Mouse (Mus musculus): ENCODE data around the gene Brpf3. TPM values are rescaled to one million over a fixed set of nuclear protein-coding genes. Genes with fewer than 3 reads are reported as not detected.

Brpf3 gene
- polyA plus RNA-seq, 1 experiment from 2014 or later: 14.0 TPM

DNA sequence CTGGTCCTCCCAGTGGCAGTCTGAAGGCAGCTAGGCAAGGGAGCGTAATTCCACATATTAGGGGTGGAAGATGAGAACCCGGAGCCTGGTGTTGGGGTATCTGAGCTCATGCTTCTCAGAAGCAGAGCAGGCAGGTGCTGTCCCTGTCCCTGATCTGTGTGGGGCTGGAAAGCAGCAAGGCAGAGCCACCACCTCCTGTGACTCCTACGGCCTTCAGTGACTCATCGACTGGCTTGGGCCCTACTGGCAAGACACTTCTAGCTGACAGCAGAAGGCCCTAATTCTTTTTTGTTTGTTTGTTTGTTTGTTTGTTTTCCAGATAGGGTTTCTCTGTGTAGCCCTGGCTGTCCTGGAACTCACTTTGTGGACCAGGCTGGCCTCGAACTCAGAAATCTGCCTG, 49.6 kb downstream of the Brpf3 start:
- DNase-seq (ENCODE audit: low spot score): no peak
- Histone ChIP-seq H3K4me3 (no peak overlapping the region), H3K36me3 (no peaks in the 10 kb centered on the region), H3K27me3 (ENCODE audit: low read depth, poor library complexity, severe bottlenecking) (no peaks in the 10 kb centered on the region), H3K9me3 (replicated peaks) (no peaks in the 10 kb centered on the region), H3K27ac (no peak overlapping the region), H3K4me1 (no peaks in the 10 kb centered on the region)
- 92% methylated on average over 5 of the region's 5 CpGs for WGBS

DNA sequence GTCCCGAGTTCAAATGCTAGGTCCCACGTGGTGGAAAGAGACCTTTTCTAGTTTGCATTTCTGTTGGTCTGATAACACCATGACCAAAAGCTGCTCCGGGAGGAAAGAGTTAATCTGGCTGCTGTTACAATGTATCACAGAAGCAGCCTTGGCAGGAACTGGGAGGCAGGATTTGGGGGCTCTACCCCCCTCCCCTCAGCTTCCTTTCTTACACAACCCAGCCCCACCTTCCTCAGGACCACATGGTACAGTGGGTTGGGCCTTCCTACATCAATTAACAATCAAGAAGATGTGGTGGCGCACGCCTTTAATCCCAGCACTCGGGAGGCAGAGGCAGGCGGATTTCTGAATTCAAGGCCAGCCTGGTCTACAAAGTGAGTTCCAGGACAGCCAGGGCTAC, 53.5 kb downstream of the Brpf3 start:
- DNase-seq (ENCODE audit: low spot score): no peak
- WGBS: 81% methylated on average over 7 of the region's 7 CpGs
- H3K36me3 ChIP-seq: no peaks in the 10 kb centered on the region
- peaks cover 6% of the 10 kb centered on the region; the same call in 1 of the 2 replicates for H3K9me3 ChIP-seq (replicated peaks)
- no peaks in the 10 kb centered on the region for H3K27me3 ChIP-seq (ENCODE audit: low read depth, poor library complexity, severe bottlenecking)
- H3K4me3 ChIP-seq: no peak overlapping the region
- H3K4me1 ChIP-seq: peaks cover 4% of the 10 kb centered on the region
- no peak overlapping the region for H3K27ac ChIP-seq

DNA sequence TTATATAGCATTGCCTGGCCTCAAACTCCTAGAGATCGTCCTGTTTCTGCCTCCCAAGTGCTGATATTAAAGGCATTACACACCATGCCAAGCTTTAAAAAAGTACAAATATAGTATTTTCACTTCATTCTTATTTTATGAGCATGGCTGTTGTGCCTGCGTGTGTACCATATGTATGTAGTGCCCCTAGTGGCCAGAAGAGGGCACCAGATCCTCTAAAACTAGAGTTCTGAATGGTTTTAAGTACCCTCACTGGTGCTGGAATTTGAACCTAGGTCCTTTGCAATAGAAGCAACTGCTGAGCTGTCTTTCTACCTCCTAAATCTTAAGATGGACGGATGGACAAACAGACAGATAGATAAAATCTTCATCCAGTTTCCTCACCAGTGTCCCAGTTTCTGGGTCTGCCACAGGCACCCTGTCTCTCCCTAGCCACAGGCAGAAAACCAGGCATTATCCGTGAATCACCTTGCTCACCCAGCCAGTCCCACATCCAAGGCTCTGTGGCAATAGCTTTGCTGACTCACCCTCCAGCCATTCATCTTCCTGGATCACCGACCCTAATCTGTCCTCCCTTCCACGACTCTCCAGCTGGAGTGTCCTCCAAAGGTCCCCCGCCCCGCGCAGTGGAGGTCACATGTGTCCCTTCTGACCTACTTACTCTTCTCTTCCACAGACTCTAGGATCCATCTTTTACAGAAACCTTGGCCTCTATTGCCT, 54.4 kb downstream of the Brpf3 start:
- Histone ChIP-seq H3K36me3 (no peaks in the 10 kb centered on the region), H3K4me3 (no peak overlapping the region), H3K4me1 (peaks cover 4% of the 10 kb centered on the region), H3K27ac (no peak overlapping the region), H3K27me3 (ENCODE audit: low read depth, poor library complexity, severe bottlenecking) (no peaks in the 10 kb centered on the region), H3K9me3 (replicated peaks) (peaks cover 6% of the 10 kb centered on the region; the same call in 1 of the 2 replicates)
- DNase-seq (ENCODE audit: low spot score): no peak
- WGBS: 77% methylated on average over 9 of the region's 9 CpGs

DNA sequence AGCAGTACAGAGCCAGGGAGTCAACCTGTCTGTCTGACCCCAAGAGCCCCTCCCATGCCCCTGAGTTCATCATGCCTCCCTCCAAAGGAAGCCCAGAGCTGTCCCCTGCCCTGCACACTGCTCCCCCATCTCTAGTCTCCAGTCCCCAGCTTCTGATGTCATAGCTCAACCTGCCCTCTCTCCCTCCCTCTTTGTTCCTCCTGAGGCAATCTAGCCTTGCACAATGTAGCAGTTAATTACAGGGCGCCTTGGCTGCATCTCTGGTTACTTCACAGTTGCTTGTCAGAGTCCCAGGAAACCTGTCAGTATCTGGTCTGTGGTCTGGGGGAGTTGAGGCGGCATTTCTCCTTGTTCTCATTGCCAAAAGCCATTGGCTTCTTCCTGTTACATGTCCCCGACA, 55.1 kb downstream of the Brpf3 start:
- DNase-seq (ENCODE audit: low spot score): no peak
- Histone ChIP-seq H3K4me1 (peaks cover 4% of the 10 kb centered on the region), H3K4me3 (no peak overlapping the region), H3K27me3 (ENCODE audit: low read depth, poor library complexity, severe bottlenecking) (no peaks in the 10 kb centered on the region), H3K9me3 (replicated peaks) (peaks cover 6% of the 10 kb centered on the region; the same call in 1 of the 2 replicates), H3K27ac (no peak overlapping the region), H3K36me3 (no peaks in the 10 kb centered on the region)
- WGBS: 61% methylated on average over 3 of the region's 3 CpGs

DNA sequence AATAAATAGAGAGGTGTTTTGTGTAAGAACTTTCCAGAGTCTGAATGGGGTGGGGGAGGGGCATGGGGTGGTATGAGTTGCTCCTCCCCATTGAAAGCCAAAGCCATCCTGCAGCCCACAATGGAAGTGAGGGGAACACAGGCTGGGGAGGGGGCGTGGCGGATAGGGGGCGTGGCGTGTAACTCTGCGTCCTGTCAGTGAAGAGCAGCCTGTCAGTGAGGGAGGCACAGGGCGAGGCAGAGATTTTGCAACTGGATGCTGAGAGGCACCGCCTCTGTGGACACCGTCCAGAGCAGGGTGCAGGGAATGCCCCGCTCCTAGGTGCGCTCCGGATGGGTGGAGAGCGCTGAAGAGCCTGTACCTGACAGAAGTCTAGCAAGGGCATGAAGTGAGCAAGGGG, 57.3 kb downstream of the Brpf3 start, which contains the start of gene Pnpla1:
Gene Pnpla1, plus strand, starts transcription at position 207 of the 400 bp plus-strand sequence.
- peaks cover 6% of the 10 kb centered on the region; the same call in 1 of the 2 replicates for H3K9me3 ChIP-seq (replicated peaks)
- no peak within 1 kb of the TSS for H3K4me3 ChIP-seq
- H3K36me3 ChIP-seq: no peaks in the 10 kb centered on the region
- H3K27ac ChIP-seq: no peak within 1 kb of the TSS
- WGBS: 38% methylated on average over 12 of the region's 12 CpGs
- H3K4me1 ChIP-seq: peaks cover 4% of the 10 kb centered on the region
- DNase-seq (ENCODE audit: low spot score): no peak
- no peaks in the 10 kb centered on the region for H3K27me3 ChIP-seq (ENCODE audit: low read depth, poor library complexity, severe bottlenecking)

DNA sequence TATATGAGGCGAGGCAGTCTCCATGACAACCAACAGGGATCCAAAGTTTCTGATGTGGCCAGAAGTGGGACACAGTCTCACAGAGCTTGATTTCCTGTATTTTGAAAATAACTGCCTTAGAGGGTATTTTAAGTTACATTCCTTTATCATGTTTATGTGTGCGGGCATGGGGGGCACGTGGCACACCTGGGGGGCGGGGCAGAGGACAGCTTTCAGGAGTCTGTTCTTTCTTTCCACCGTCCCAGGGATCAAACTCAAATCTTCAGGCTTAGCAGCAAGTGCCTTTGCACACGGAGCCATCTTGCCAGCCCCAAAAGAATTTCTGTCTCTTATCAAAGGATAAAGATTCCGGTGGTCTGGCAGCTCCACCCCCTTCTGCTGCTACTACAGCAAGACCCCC, 63.0 kb downstream of the Brpf3 start:
- no peaks in the 10 kb centered on the region for H3K27me3 ChIP-seq (ENCODE audit: low read depth, poor library complexity, severe bottlenecking)
- no peak overlapping the region for H3K4me3 ChIP-seq
- no peaks in the 10 kb centered on the region for H3K4me1 ChIP-seq
- WGBS: 75% methylated on average over 7 of the region's 7 CpGs
- no peaks in the 10 kb centered on the region for H3K36me3 ChIP-seq
- no peaks in the 10 kb centered on the region for H3K9me3 ChIP-seq (replicated peaks)
- no peak overlapping the region for H3K27ac ChIP-seq
- no peak for DNase-seq (ENCODE audit: low spot score)

DNA sequence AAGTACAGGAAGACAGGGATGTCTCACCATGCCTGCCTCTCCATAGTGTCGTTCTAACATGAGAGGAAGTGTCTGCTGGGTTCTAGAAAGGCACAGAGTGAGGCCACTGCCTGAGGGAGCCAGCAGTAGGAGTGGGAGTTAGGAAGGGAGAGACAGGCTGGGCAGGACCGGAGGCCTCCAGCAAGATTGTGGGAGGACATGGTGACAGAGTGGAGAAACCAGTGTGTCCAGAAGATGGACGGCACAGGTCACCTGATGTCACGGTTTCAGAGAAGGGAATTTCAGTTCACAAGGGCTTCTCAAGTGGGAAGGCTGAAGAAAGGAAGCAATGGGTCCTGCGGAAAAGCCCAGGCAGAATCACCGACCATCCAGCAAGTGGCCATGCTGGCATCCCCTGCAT, 63.6 kb downstream of the Brpf3 start:
- Histone ChIP-seq H3K27me3 (ENCODE audit: low read depth, poor library complexity, severe bottlenecking) (no peaks in the 10 kb centered on the region), H3K4me3 (no peak overlapping the region), H3K4me1 (no peaks in the 10 kb centered on the region), H3K9me3 (replicated peaks) (no peaks in the 10 kb centered on the region), H3K27ac (no peak overlapping the region), H3K36me3 (no peaks in the 10 kb centered on the region)
- 76% methylated on average over 6 of the region's 6 CpGs for WGBS
- DNase-seq (ENCODE audit: low spot score): no peak

DNA sequence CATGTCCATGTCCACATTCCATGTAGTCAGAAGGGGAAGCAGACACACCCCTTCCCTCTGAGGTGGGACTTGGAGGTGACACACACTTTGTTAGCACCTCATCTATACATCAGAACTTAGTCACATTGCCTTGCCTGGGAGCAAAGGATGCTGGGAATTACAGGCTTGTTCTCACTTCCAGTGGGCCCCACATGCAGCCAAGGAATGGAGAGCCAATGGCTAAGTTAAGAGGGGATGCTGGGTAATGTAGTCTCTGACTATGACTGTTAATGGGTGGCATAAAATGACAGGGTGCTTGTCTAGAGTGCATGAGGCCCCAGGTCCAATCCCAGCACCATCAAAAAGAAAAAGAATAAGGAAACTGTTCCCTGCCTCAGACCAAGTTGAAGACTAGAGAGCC, 66.0 kb downstream of the Brpf3 start:
- no peaks in the 10 kb centered on the region for H3K27me3 ChIP-seq (ENCODE audit: low read depth, poor library complexity, severe bottlenecking)
- H3K9me3 ChIP-seq (replicated peaks): no peaks in the 10 kb centered on the region
- no peak overlapping the region for H3K4me3 ChIP-seq
- no peak for DNase-seq (ENCODE audit: low spot score)
- no peak overlapping the region for H3K27ac ChIP-seq
- peaks cover 3% of the 10 kb centered on the region; the same call in 1 of the 2 replicates for H3K4me1 ChIP-seq
- no peaks in the 10 kb centered on the region for H3K36me3 ChIP-seq

DNA sequence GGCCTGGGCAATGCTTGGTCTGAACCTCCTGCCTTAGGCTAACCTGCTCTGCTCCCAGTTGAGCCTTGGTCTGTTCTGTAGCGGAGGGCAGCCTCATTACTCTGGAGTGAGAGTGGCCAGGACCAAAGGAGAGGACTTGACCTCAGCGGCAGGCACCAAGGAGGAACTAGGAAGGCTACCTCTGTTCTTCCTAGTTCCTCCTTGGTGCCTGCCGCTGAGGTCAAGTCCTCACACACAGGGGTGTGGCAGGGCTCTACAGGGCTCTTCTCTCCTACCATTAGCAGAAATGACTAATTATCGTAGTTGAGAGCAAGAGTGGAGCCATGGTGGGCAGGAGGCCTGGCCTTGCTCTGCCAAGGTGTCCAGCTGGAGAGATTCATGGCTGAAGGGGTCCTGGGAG, 66.5 kb downstream of the Brpf3 start:
- no peak overlapping the region for H3K27ac ChIP-seq
- DNase-seq (ENCODE audit: low spot score): no peak
- H3K4me1 ChIP-seq: peaks cover 3% of the 10 kb centered on the region; the same call in 1 of the 2 replicates
- no peaks in the 10 kb centered on the region for H3K27me3 ChIP-seq (ENCODE audit: low read depth, poor library complexity, severe bottlenecking)
- H3K9me3 ChIP-seq (replicated peaks): no peaks in the 10 kb centered on the region
- 95% methylated on average over 4 of the region's 4 CpGs for WGBS
- H3K36me3 ChIP-seq: no peaks in the 10 kb centered on the region
- H3K4me3 ChIP-seq: no peak overlapping the region

DNA sequence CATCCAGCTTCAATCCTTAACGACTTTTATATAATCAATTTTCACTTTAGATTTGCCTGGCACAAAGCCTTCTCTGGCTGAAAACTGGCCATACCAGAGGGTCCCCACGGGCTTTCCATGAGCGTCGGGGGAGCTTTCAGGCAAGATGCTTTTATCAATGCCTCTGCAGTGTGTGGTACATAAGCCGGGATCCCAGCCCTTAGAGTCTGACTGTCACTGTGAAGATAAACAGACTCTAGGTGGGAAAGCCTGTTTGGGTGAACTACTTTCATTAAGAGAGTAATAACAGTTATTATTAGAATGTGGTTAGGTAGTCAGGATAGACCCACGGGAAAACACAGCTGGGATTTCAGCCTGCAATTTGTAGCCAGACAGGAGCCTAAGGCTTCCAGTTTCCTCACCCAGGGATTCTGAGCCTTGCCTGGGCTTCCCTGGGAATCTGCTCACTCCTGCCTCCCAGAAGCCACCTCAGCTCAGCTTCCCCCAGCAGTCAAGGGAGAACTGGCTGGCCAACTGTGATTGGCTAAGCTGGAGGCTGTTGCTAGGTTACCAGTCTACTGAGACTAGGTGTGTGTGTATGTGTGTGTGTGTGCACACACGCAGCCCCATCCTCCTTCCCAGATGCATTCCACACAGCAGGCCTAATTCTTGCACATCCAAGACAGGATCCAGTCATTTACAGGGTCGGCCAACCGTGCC, 68.7 kb downstream of the Brpf3 start:
- 73% methylated on average over 9 of the region's 9 CpGs for WGBS
- no peaks in the 10 kb centered on the region for H3K36me3 ChIP-seq
- no peaks in the 10 kb centered on the region for H3K27me3 ChIP-seq (ENCODE audit: low read depth, poor library complexity, severe bottlenecking)
- H3K4me1 ChIP-seq: peaks cover 3% of the 10 kb centered on the region; the same call in 1 of the 2 replicates
- no peak overlapping the region for H3K4me3 ChIP-seq
- no peaks in the 10 kb centered on the region for H3K9me3 ChIP-seq (replicated peaks)
- no peak overlapping the region for H3K27ac ChIP-seq
- no peak for DNase-seq (ENCODE audit: low spot score)

DNA sequence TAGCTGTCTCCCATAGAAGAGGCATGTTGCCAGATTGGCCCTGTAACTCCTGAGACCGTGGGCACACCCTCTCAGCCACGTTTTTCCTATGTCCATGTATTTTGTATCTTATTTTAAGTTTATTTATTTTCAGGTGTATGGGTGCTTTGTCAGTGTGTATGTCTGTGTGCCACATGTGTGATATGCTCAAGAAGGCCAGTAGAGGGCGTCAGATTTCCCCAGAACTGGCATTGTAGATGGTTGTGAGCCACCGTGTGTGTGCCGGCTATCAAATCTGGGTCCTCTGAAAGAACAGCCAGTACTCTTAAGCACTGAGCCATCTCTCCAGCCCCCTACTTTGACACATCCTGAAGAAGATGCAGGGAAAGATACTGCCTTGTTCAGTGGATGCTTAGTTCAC, 69.5 kb downstream of the Brpf3 start:
- H3K36me3 ChIP-seq: no peaks in the 10 kb centered on the region
- no peak overlapping the region for H3K27ac ChIP-seq
- no peaks in the 10 kb centered on the region for H3K9me3 ChIP-seq (replicated peaks)
- no peaks in the 10 kb centered on the region for H3K27me3 ChIP-seq (ENCODE audit: low read depth, poor library complexity, severe bottlenecking)
- WGBS: 75% methylated on average over 5 of the region's 5 CpGs
- DNase-seq (ENCODE audit: low spot score): no peak
- H3K4me3 ChIP-seq: no peak overlapping the region
- peaks cover 9% of the 10 kb centered on the region for H3K4me1 ChIP-seq

DNA sequence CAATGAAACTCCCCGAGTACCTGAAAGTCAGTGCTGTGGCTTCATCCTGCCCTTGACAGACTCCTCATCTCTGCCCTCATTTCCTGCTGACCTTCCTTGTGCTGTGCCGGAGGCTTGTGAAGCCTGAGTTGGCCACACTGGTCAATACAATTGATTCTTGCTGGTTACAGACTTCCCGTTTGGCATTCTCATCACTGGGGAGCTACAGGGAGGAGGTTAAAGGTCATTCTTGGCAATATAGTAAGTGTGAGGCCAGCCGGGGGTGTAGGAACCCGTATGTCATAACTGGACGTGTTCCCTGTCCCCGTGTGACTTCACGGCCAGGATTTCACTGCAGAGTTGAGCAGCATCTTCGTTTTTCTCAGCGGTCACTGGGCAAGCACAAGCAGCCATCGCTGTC, 70.9 kb downstream of the Brpf3 start:
- peaks cover 16% of the 10 kb centered on the region for H3K4me1 ChIP-seq
- H3K9me3 ChIP-seq (replicated peaks): no peaks in the 10 kb centered on the region
- H3K27ac ChIP-seq: no peak overlapping the region
- H3K4me3 ChIP-seq: no peak overlapping the region
- peaks cover 6% of the 10 kb centered on the region; the same call in 1 of the 2 replicates for H3K27me3 ChIP-seq (ENCODE audit: low read depth, poor library complexity, severe bottlenecking)
- no peaks in the 10 kb centered on the region for H3K36me3 ChIP-seq
- DNase-seq (ENCODE audit: low spot score): no peak
- 87% methylated on average over 11 of the region's 11 CpGs for WGBS

DNA sequence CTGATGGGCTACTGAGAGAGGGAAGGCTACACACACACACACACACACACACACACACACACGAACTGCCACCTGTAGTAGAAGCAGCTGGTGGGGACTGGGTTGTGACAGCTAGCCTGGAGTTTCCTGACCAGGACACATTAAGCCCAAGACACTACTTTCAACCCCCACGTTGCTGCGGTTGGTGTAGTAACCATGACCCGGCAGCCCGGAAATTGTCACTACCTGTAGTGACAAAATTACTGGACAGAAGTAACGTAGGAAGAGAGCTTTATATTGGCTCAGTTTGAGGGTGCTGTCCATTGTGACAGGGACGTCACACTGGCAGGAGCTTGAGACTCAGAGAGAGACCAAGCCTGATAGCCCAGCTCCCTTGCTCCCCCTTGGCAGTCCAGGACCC, 71.4 kb downstream of the Brpf3 start:
- DNase-seq (ENCODE audit: low spot score): no peak
- 87% methylated on average over 7 of the region's 7 CpGs for WGBS

More for the DNA sequence above, 71.4 kb downstream of the Brpf3 start:
- H3K36me3 ChIP-seq: no peaks in the 10 kb centered on the region
- no peak overlapping the region for H3K4me3 ChIP-seq
- H3K27me3 ChIP-seq (ENCODE audit: low read depth, poor library complexity, severe bottlenecking): peaks cover 7% of the 10 kb centered on the region; the same call in 1 of the 2 replicates
- H3K27ac ChIP-seq: no peak overlapping the region
- H3K9me3 ChIP-seq (replicated peaks): no peaks in the 10 kb centered on the region
- peaks cover 18% of the 10 kb centered on the region for H3K4me1 ChIP-seq
